Mouse (Mus musculus) liver, embryonic 14.5 days (tissue): Measurements from ENCODE around the gene Cd82.

Experiments used
- CTCF ChIP-seq: IDR thresholded peaks from 2 replicates; pipeline ENCODE4 v1.5.1; 2016; ENCODE audit warnings: antibody characterized with exemption, low read depth, control low read depth
- EP300 ChIP-seq: IDR thresholded peaks from 2 replicates; pipeline ENCODE4 v1.6.1; 2016; ENCODE audit warnings: antibody characterized with exemption, low read depth

DNA sequence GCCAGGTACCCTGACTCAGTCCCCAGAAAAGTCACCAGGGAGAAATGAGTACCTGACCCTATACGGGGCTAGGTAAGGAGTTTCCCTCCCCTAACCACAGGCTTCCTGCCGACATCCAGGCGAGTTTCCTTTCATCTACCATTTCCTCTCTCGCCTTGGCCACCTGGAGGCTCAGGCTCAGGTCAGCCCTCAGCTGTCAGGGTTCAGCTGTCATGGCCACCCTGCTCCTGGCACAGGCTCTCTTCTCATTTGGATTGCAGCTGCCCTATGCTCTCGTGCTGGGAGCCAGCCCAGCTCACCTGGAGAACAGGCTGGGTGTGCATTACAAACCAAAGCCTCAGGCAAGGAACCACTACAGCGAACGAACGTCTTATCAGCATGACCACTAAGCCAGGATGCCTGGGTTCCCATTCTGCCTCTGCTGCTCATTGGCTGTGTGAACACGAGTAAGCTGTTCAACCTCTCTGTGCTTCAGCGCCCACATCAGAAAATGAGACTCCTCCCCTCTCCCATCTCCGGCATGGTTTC, 34.9 kb downstream of the Cd82 start:
- TF ChIP-seq EP300 (no peak), CTCF (no peak)
